Mouse (Mus musculus): Measurements from ENCODE around the gene Gemin2. TPM values are rescaled to one million over a fixed set of nuclear protein-coding genes. Genes with fewer than 3 reads are reported as not detected.
"Not testable (repeated sequence)": the region's sequence is repeated elsewhere in the genome, so short reads cannot be mapped to it uniquely, and the experiment has no call there.

The Gemin2 gene
- polyA plus RNA-seq (2015; fragmentation: Nextera tagmentation; extraction: Ambion mirVana): 25.5 and 26.0 TPM in 2 replicates

DNA sequence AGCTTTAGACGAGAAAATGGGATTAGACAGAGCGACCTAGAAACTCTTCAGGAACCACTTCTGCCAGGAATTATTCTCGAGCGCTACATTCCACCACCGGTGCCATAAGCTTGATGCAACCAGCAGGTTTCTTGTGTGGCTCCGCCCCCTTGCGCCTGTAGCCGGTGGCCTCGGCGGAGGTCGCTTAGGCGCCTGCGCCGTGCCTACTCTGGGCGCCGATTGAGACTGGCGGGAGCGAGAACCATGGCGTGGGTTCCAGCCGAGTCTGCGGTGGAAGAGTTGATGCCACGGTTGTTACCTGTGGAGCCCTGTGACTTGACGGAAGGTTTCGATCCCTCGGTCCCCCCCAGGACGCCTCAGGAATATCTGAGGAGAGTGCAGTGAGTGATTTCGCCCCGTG lies at the start of gene Gemin2:
TSS of gene Gemin2 (plus strand) at position 160 of the 400 bp plus-strand sequence.
- peak; percentile 92 for DNase-seq
- under 1% methylated on average over 28 of the region's 28 CpGs for WGBS (ENCODE audit: insufficient replicate concordance)
- Histone ChIP-seq H3K4me3 (replicated peaks) (peak within 1 kb of the TSS; percentile 75), H3K9me3 (replicated peaks) (no peaks in the 10 kb centered on the region), H3K9ac (peak within 1 kb of the TSS; percentile 84), H3K27me3 (no peaks in the 10 kb centered on the region), H3K4me1 (replicated peaks) (peaks cover 33% of the 10 kb centered on the region), H3K27ac (peak within 1 kb of the TSS; percentile 90), H3K36me3 (peaks cover 29% of the 10 kb centered on the region), H3K4me2 (peak within 1 kb of the TSS; percentile 79)
- ATAC-seq (ENCODE audit: low read depth): peak; percentile 73

- H3K27me3 ChIP-seq: no peaks in the 10 kb centered on the region
- H3K9me3 ChIP-seq (replicated peaks): no peaks in the 10 kb centered on the region
- 57% methylated on average over 4 of the region's 4 CpGs for WGBS (ENCODE audit: insufficient replicate concordance)
- H3K4me3 ChIP-seq (replicated peaks): no peak overlapping the region
- DNase-seq (no peak), ATAC-seq (ENCODE audit: low read depth) (no peak)
- H3K4me1 ChIP-seq (replicated peaks): no peaks in the 10 kb centered on the region
- no peak overlapping the region for H3K4me2 ChIP-seq
- H3K27ac ChIP-seq: no peak overlapping the region
- H3K36me3 ChIP-seq: peaks cover 29% of the 10 kb centered on the region
- no peak overlapping the region for H3K9ac ChIP-seq
These were observed 48.6 kb upstream of the Gemin2 start for GRCm38 (mm10) chr12:58964583-58964982.

DNA sequence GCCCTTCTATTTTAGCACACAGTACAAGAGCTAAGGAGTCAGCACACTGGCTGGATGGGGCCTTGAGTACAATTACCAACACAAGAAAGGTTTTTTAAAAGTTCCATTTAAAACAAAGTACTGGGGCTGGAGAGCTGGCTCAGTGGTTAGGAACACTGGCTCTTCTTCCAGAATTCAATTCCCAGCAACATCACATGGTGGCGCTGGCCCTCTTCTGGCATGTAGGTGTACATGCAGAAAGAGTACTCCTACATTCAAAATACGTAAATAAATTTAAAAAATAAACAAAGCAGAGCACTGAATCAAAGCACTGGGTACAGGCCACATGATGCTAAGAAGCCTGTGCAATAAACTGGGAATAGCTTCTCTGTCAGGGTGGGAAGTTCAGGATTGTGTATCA lies 36.2 kb upstream of the Gemin2 start:
- peaks cover 15% of the 10 kb centered on the region for H3K4me1 ChIP-seq (replicated peaks)
- H3K4me2 ChIP-seq: no peak overlapping the region
- 71% methylated on average over 2 of the region's 2 CpGs for WGBS (ENCODE audit: insufficient replicate concordance)
- H3K27me3 ChIP-seq: no peaks in the 10 kb centered on the region
- peaks cover 27% of the 10 kb centered on the region for H3K36me3 ChIP-seq
- H3K9ac ChIP-seq: no peak overlapping the region
- H3K4me3 ChIP-seq (replicated peaks): no peak overlapping the region
- no peaks in the 10 kb centered on the region for H3K9me3 ChIP-seq (replicated peaks)
- DNase-seq (peak; percentile 18), ATAC-seq (ENCODE audit: low read depth) (no peak)
- H3K27ac ChIP-seq: no peak overlapping the region

DNA sequence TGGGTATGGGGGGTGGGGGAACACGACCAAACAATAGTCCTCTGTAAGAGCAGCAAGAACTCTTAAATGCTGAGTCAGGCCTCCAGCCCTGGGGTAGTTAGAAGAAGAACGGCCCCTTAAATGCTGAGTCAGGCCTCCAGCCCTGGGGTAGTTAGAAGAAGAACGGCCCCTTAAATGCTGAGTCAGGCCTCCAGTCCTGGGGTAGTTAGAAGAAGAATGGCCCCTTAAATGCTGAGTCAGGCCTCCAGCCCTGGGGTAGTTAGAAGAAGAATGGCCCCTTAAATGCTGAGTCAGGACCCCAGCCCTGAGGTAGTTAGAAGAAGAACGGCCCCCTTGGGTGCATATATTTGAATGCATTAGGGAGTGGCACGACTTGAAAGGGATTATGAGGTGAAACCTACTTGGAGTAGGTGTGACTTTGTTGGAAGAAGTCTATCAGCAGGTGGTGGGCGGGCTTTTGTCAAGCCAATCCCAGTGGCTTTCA lies 32.0 kb upstream of the Gemin2 start:
- H3K27ac ChIP-seq: peak overlapping the region; percentile 58
- H3K4me2 ChIP-seq; H3K4me3 ChIP-seq (replicated peaks); H3K9me3 ChIP-seq (replicated peaks); H3K27me3 ChIP-seq; H3K9ac ChIP-seq: not testable (repeated sequence)
- 42% methylated on average over 6 of the region's 6 CpGs for WGBS (ENCODE audit: insufficient replicate concordance)
- DNase-seq (peak; percentile 57), ATAC-seq (ENCODE audit: low read depth) (peak; percentile 84)
- H3K36me3 ChIP-seq: peaks cover 27% of the 10 kb centered on the region
- peaks cover 16% of the 10 kb centered on the region for H3K4me1 ChIP-seq (replicated peaks)

GRCm38 (mm10) chr12:58985766-58986165 lies 27.4 kb upstream of the Gemin2 start:
- Histone ChIP-seq H3K4me2 (no peak overlapping the region), H3K9me3 (replicated peaks) (no peaks in the 10 kb centered on the region), H3K9ac (no peak overlapping the region), H3K27me3 (no peaks in the 10 kb centered on the region), H3K4me1 (replicated peaks) (peaks cover 12% of the 10 kb centered on the region), H3K4me3 (replicated peaks) (no peak overlapping the region), H3K36me3 (peaks cover 27% of the 10 kb centered on the region), H3K27ac (no peak overlapping the region)
- DNase-seq (no peak), ATAC-seq (ENCODE audit: low read depth) (no peak)
- 84% methylated on average over 3 of the region's 3 CpGs for WGBS (ENCODE audit: insufficient replicate concordance)

GRCm38 (mm10) chr12:59010482-59010881 lies 2.7 kb upstream of the Gemin2 start:
- ATAC-seq (ENCODE audit: low read depth) (no peak), DNase-seq (no peak)
- H3K4me2 ChIP-seq: peak overlapping the region; percentile 93
- H3K27me3 ChIP-seq: no peaks in the 10 kb centered on the region
- peak overlapping the region; percentile 94 for H3K27ac ChIP-seq
- H3K9me3 ChIP-seq (replicated peaks): no peaks in the 10 kb centered on the region
- peak overlapping the region; percentile 81 for H3K4me3 ChIP-seq (replicated peaks)
- H3K36me3 ChIP-seq: peaks cover 20% of the 10 kb centered on the region
- peaks cover 33% of the 10 kb centered on the region for H3K4me1 ChIP-seq (replicated peaks)
- peak overlapping the region; percentile 87 for H3K9ac ChIP-seq
- 67% methylated on average over 2 of the region's 2 CpGs for WGBS (ENCODE audit: insufficient replicate concordance)

DNA sequence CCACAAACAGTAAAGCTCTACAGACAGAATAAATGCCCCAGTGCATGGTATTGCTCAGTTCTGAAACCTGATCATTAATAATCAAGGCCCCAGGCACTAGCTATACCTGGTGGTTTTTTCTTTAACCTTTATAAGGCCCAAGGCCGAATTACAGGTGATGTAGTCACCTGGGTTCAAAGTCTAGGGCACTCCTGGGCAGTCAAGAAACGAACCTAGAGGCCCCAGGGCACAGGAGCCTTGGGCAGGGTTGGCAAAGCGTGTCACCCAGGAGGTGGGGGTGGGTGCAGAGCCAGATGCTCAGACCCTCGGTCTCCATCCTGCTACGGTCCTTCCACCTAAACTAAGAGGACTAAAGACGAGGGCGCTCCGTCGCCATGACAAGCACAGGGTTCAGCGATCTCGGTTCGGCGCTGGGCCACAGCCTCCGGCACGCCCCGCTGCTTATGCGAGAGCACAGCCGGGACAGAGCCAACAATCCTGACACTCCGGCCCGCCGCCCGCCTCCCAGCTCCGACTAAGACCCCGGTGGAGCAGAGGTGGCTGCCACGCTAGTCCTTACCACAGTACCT lies 1.8 kb upstream of the Gemin2 start:
- DNase-seq (no peak), ATAC-seq (ENCODE audit: low read depth) (peak; percentile 66)
- Histone ChIP-seq H3K27me3 (no peaks in the 10 kb centered on the region), H3K36me3 (peaks cover 20% of the 10 kb centered on the region), H3K27ac (peak overlapping the region; percentile 94), H3K4me2 (peak overlapping the region; percentile 93), H3K4me3 (replicated peaks) (peak overlapping the region; percentile 81), H3K4me1 (replicated peaks) (peaks cover 33% of the 10 kb centered on the region), H3K9ac (peak overlapping the region; percentile 87), H3K9me3 (replicated peaks) (no peaks in the 10 kb centered on the region)
- 1% methylated on average over 25 of the region's 25 CpGs for WGBS (ENCODE audit: insufficient replicate concordance)

DNA sequence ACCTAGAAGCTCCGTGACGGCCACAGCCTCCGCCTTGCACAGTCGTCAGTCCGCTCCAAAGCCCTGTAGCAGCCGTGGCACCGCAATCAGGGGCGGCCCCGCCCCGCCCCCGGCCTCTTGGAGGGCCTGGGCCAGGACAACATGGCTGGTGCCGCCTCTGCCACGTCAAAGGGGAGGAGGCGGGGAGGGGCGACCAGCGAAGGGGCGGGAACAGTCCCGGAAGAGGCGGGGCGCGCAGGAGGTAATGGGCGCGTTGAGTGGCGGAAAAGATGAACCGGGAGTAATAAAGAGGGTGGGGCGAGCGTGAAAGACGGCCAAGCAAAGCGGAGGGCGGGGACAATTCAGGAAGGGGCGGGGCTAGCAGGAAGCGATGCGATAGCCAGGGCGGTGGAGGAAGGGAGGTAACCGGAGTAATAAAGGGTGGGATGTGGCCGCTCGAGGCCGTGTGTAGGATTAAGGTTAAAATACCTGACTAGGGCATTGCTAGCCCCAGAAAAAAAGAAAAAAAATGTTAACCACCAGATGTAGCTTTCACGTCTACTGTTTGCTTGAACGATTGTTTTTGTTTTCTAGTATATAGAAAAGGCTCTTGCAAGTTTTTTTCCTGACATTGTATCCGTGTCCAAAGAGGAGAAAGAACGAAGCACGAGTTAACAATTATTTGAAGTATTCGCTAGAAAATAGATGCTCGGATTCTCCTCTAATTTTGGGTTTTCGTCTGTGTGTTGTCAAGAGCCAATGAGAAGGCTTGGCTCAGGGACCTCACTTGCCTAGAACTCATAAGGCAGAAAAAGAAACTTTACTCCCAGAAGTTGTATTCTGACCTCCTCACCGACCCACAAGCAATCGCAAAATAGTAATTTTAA lies 1.1 kb upstream of the Gemin2 start, which contains the start of gene Sec23a:
TSS of gene Sec23a (minus strand) at position 174 of the 866 bp plus-strand sequence.
- WGBS (ENCODE audit: insufficient replicate concordance): under 1% methylated on average over 48 of the region's 48 CpGs
- Histone ChIP-seq H3K9ac (peak within 1 kb of the TSS; percentile 87), H3K4me2 (peak within 1 kb of the TSS; percentile 93), H3K4me3 (replicated peaks) (peak within 1 kb of the TSS; percentile 81), H3K36me3 (peaks cover 19% of the 10 kb centered on the region), H3K27me3 (no peaks in the 10 kb centered on the region), H3K4me1 (replicated peaks) (peaks cover 33% of the 10 kb centered on the region), H3K9me3 (replicated peaks) (no peaks in the 10 kb centered on the region), H3K27ac (peak within 1 kb of the TSS; percentile 94)
- DNase-seq (peak; percentile 99), ATAC-seq (ENCODE audit: low read depth) (peak; percentile 93)

DNA sequence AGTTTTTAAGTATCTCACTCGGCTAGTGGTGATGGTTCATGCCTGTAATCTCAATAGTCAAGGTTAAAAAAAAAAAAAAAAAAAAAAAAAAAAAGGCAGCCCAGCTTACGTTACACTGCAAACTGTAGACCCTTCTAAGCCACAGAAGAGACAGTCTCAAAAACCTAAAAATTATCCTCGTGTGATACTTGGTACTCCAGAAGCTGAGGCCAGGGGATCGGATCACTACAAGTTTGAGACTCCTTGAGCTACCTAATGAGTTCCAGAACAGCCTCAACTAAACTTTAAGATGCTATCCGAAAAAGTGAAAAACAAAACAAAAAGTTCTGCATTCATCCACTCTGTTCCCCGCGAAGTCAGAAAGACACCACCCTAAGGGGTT lies 492 bp upstream of the Gemin2 start:
- Histone ChIP-seq H3K4me2 (peak overlapping the region; percentile 79), H3K36me3 (peaks cover 23% of the 10 kb centered on the region), H3K4me3 (replicated peaks) (peak overlapping the region; percentile 75), H3K27me3 (no peaks in the 10 kb centered on the region), H3K9me3 (replicated peaks) (no peaks in the 10 kb centered on the region), H3K9ac (peak overlapping the region; percentile 84), H3K4me1 (replicated peaks) (peaks cover 33% of the 10 kb centered on the region), H3K27ac (peak overlapping the region; percentile 90)
- 3% methylated on average over 7 of the region's 7 CpGs for WGBS (ENCODE audit: insufficient replicate concordance)
- DNase-seq: no peak
- no peak for ATAC-seq (ENCODE audit: low read depth)

GRCm38 (mm10) chr12:59017970-59018369 lies 4.8 kb downstream of the Gemin2 start:
- H3K9ac ChIP-seq: no peak overlapping the region
- no peaks in the 10 kb centered on the region for H3K27me3 ChIP-seq
- no peak overlapping the region for H3K4me2 ChIP-seq
- ATAC-seq (ENCODE audit: low read depth): 0 out of 2 replicates have a peak, but pooled peaks have one; percentile 3
- H3K27ac ChIP-seq: peak overlapping the region; percentile 9; the same call in 1 of the 2 replicates
- H3K4me3 ChIP-seq (replicated peaks): no peak overlapping the region
- H3K9me3 ChIP-seq (replicated peaks): no peaks in the 10 kb centered on the region
- peaks cover 11% of the 10 kb centered on the region for H3K4me1 ChIP-seq (replicated peaks)
- no peak for DNase-seq
- peaks cover 66% of the 10 kb centered on the region for H3K36me3 ChIP-seq
- WGBS (ENCODE audit: insufficient replicate concordance): 84% methylated on average over 8 of the region's 8 CpGs

DNA sequence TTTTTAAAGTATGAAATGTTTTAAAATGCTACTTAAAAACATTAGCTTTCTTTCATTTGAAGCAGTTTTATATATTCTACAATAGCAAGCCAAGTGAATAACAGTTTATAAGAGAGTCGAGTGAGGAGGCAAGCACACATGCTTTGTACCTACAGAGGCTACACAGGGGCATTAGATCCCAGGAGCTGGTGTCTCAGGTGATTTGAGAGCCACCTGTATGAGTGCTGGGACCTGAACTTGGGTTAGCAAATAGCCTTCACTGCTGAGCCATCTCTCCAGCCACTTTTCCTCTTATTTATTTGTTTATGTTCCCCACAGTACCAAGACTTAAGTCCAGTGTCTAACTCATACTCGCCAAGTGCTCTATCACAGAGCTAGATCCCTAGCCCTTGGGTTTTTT lies 6.7 kb downstream of the Gemin2 start:
- Histone ChIP-seq H3K9ac (no peak overlapping the region), H3K9me3 (replicated peaks) (no peaks in the 10 kb centered on the region), H3K4me2 (no peak overlapping the region), H3K4me3 (replicated peaks) (no peak overlapping the region), H3K27ac (no peak overlapping the region), H3K36me3 (peaks cover 76% of the 10 kb centered on the region), H3K4me1 (replicated peaks) (0 out of 2 replicates have a peak, but pooled peaks cover under 1% of the 10 kb centered on the region), H3K27me3 (no peaks in the 10 kb centered on the region)
- WGBS (ENCODE audit: insufficient replicate concordance): 82% methylated on average over 2 of the region's 2 CpGs
- ATAC-seq (ENCODE audit: low read depth) (no peak), DNase-seq (no peak)
